ENCODE assay signal across 8 mouse cellular contexts in the genomic region with DNA sequence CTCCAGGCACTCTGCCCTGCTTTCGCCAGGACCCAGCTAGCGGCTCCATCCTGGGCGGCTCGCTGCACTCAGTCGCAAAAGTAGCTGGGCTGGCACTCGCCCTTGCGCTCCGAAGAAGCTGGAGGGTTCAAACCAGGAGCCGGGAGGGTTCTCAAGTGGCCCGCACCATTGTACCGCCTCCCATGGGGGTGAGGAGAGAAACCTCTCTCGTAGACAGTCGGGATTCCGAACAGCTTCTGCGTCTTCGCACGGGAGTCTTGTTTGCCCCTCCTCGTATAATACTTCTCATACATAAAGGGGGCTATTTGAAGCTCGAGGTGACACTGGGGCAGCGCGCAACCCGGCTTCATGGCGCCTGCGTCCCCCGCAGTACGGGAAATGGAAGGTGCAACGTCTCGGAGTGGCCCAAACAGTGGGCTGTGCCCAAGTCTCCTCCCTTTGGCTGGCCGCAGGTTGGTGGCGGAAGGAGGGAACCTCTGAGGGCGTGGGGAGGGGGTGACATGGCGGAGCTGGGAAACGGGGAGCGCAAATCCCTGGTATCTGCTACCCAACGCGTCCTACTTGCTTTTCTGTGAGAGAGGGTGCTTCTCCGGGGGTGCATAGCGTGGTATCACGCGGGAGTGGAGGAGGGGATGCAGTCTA. TPM values are rescaled to one million over a fixed set of nuclear protein-coding genes. Genes with fewer than 3 reads are reported as not detected.
A peak's percentile ranks its signal among the peaks of the same experiment; 100 is the strongest.
DNase-seq lines count a peak whose midpoint lies in the region; ATAC-seq lines count a peak whose summit lies in the region.

Gene Mpst, plus strand, starts transcription at position 124 of the 642 bp plus-strand sequence.

- H3K4me1 ChIP-seq in hindbrain, embryonic 14.5 days (replicated peaks; ENCODE audit: control insufficient read depth, insufficient read depth, low read length), result peaks cover 37% of the 10 kb centered on the region

- no peaks in the 10 kb centered on the region for H3K9me3 ChIP-seq in hindbrain, embryonic 14.5 days (ENCODE audit: control insufficient read depth, low read length)

- peaks cover 33% of the 10 kb centered on the region for H3K27me3 ChIP-seq in hindbrain, embryonic 14.5 days (ENCODE audit: control insufficient read depth, insufficient read depth, low read length)

- peak within 1 kb of the TSS; percentile 91 for H3K4me2 ChIP-seq in hindbrain, embryonic 14.5 days (replicated peaks)

- ATAC-seq in hindbrain, embryonic 14.5 days (ENCODE audit: low FRiP score), result peak; percentile 86

- H3K27ac ChIP-seq in hindbrain, embryonic 14.5 days, result peak within 1 kb of the TSS; percentile 83

- WGBS in hindbrain, embryonic 14.5 days, result under 1% methylated on average over 40 of the region's 40 CpGs

- H3K4me3 ChIP-seq in hindbrain, embryonic 14.5 days (replicated peaks; ENCODE audit: low read length), result peak within 1 kb of the TSS; percentile 55

- no peaks in the 10 kb centered on the region for H3K36me3 ChIP-seq in hindbrain, embryonic 14.5 days (replicated peaks; ENCODE audit: control insufficient read depth, insufficient read depth)

- peak; percentile 91 for DNase-seq in NIH3T3 (ENCODE audit: low read depth)
- DNase-seq in cerebellum, postnatal 14 days, result peak; percentile 92 to 94
- peak; percentile 82 to 85 for DNase-seq in frontal cortex, postnatal 25 days (ENCODE audit: low spot score in 2 of 2)
- peak; percentile 81 for DNase-seq in hindbrain, embryonic 14.5 days (ENCODE audit: low spot score)
- peak; percentile 90 to 93 for DNase-seq in layer of hippocampus, postnatal 36 days
- peak; percentile 94 for DNase-seq in lung, postnatal 36 days
- DNase-seq in retina, postnatal 1 day, result peak; percentile 94
- peak; percentile 86 to 89 for DNase-seq in urinary bladder, adult 18-20 months (ENCODE audit: low spot score in 2 of 2)

- H3K9ac ChIP-seq in hindbrain, embryonic 14.5 days, result peak within 1 kb of the TSS; percentile 65

RNA-seq across cellular contexts. Expression of gene Mpst, which starts in this region (rescaled TPM):
- polyA plus RNA-seq in hindbrain, embryonic 14.5 days (2014; fragmentation: Nextera tagmentation; extraction: Ambion mirVana), result 3.2 and 4.2 TPM in 2 replicates
- 10 to 100 TPM; 24.6 to 30.7 TPM for total RNA-seq in layer of hippocampus, postnatal 36 days (2021)

Comparison
In these comparisons a context has a peak if more than half of its experiments do, and no peak if none do; other contexts are left out.
1. Peak in every context shown above with its lines: DNase-seq, ATAC-seq, H3K4me3 ChIP-seq and H3K27ac ChIP-seq.